Mouse (Mus musculus): ENCODE data around the gene Ltb. TPM values are rescaled to one million over a fixed set of nuclear protein-coding genes. Genes with fewer than 3 reads are reported as not detected.

Ltb gene
- polyA plus RNA-seq, 1 experiment from 2014 or later: 2.0 TPM

GRCm38 (mm10) chr17:35219601-35220041, 25.4 kb downstream of the Ltb start:
- Histone ChIP-seq H3K4me3 (ENCODE audit: low read depth, low read length) (no peak overlapping the region), H3K27ac (replicated peaks; ENCODE audit: low read depth, low read length) (no peak overlapping the region; the same call in 1 of the 2 replicates), H3K9me3 (ENCODE audit: control insufficient read depth, low read length) (no peaks in the 10 kb centered on the region), H3K4me1 (ENCODE audit: control insufficient read depth, insufficient read depth, low read length) (no peaks in the 10 kb centered on the region), H3K27me3 (replicated peaks; ENCODE audit: control insufficient read depth, insufficient read depth, low read length) (no peaks in the 10 kb centered on the region), H3K9ac (ENCODE audit: low read depth, low read length) (0 out of 2 replicates have a peak overlapping the region, but pooled peaks have one; percentile 25), H3K36me3 (ENCODE audit: control insufficient read depth, insufficient read depth, low read length) (peaks cover 24% of the 10 kb centered on the region), H3K4me2 (ENCODE audit: low read depth, low read length) (no peak overlapping the region)
- DNase-seq (ENCODE audit: low spot score) (no peak), ATAC-seq (ENCODE audit: low read depth) (no peak)
- WGBS: 79% methylated on average over 6 of the region's 6 CpGs

DNA sequence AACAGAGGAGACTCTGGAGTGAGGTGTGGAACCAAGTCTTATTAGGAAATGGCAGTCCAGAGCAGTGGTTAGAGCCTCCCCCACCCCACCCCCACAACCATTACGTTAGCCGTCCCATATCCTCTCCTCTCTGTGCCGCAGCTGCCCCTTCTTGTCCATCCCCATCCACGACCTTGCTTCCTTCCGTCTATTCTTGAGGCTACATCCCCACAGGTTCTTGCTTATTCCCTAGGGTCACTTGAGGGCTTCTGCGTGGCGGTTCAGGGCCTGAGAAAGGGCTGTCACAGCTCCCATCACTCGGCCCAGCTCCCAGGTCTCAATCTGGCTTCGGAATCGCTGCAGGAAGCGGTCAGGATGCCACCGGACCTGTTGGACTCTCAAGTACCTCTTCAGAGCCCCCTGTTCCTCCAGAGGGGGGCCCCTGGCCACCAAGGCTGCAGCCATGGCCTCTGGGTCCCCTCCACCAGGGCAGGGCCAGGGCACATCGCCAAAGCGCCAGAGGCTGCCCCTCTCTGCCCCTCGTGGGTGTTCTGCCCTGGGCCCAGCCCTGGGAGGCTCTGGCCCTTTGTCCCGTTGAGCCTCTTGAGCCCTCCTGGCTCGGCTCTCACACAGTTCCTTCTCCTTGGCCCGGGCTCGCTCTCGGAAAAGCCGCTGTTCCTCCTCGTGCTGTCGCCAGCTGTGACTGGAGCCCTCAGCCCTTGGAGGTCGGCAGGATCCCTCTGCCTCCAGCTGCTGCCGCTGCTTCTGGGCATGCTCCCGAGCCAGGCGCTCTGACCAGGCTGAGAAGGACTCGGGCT, 26.1 kb downstream of the Ltb start, which contains the start of gene Gm16181:
TSS of gene Gm16181 (plus strand) at position 679 of the 797 bp plus-strand sequence.
- Histone ChIP-seq H3K4me3 (ENCODE audit: low read depth, low read length) (no peak within 1 kb of the TSS), H3K36me3 (ENCODE audit: control insufficient read depth, insufficient read depth, low read length) (peaks cover 30% of the 10 kb centered on the region), H3K27ac (replicated peaks; ENCODE audit: low read depth, low read length) (no peak within 1 kb of the TSS; the same call in 1 of the 2 replicates), H3K27me3 (replicated peaks; ENCODE audit: control insufficient read depth, insufficient read depth, low read length) (no peaks in the 10 kb centered on the region), H3K4me2 (ENCODE audit: low read depth, low read length) (no peak within 1 kb of the TSS), H3K4me1 (ENCODE audit: control insufficient read depth, insufficient read depth, low read length) (no peaks in the 10 kb centered on the region), H3K9me3 (ENCODE audit: control insufficient read depth, low read length) (no peaks in the 10 kb centered on the region), H3K9ac (ENCODE audit: low read depth, low read length) (0 out of 2 replicates have a peak within 1 kb of the TSS, but pooled peaks have one; percentile 25)
- ATAC-seq (ENCODE audit: low read depth) (peak; percentile 46; the same call in 1 of the 2 replicates), DNase-seq (ENCODE audit: low spot score) (no peak)
- WGBS: 78% methylated on average over 27 of the region's 28 CpGs

GRCm38 (mm10) chr17:35222299-35222698, 28.1 kb downstream of the Ltb start:
- 73% methylated on average over 6 of the region's 6 CpGs for WGBS
- peaks cover 35% of the 10 kb centered on the region for H3K36me3 ChIP-seq (ENCODE audit: control insufficient read depth, insufficient read depth, low read length)
- no peak for DNase-seq (ENCODE audit: low spot score)
- H3K4me2 ChIP-seq (ENCODE audit: low read depth, low read length): no peak overlapping the region
- no peaks in the 10 kb centered on the region for H3K9me3 ChIP-seq (ENCODE audit: control insufficient read depth, low read length)
- no peaks in the 10 kb centered on the region for H3K27me3 ChIP-seq (replicated peaks; ENCODE audit: control insufficient read depth, insufficient read depth, low read length)
- H3K4me1 ChIP-seq (ENCODE audit: control insufficient read depth, insufficient read depth, low read length): no peaks in the 10 kb centered on the region
- H3K9ac ChIP-seq (ENCODE audit: low read depth, low read length): no peak overlapping the region
- no peak overlapping the region for H3K4me3 ChIP-seq (ENCODE audit: low read depth, low read length)
- no peak for ATAC-seq (ENCODE audit: low read depth)
- no peak overlapping the region for H3K27ac ChIP-seq (replicated peaks; ENCODE audit: low read depth, low read length)

GRCm38 (mm10) chr17:35224641-35225040, 30.4 kb downstream of the Ltb start:
- H3K4me3 ChIP-seq (ENCODE audit: low read depth, low read length): no peak overlapping the region
- 98% methylated on average over 4 of the region's 4 CpGs for WGBS
- peaks cover 52% of the 10 kb centered on the region for H3K36me3 ChIP-seq (ENCODE audit: control insufficient read depth, insufficient read depth, low read length)

GRCm38 (mm10) chr17:35225456-35225855, 31.2 kb downstream of the Ltb start:
- H3K36me3 ChIP-seq (ENCODE audit: control insufficient read depth, insufficient read depth, low read length): peaks cover 50% of the 10 kb centered on the region
- WGBS: 85% methylated on average over 5 of the region's 5 CpGs
- no peak overlapping the region for H3K4me2 ChIP-seq (ENCODE audit: low read depth, low read length)
- ATAC-seq (ENCODE audit: low read depth) (no peak), DNase-seq (ENCODE audit: low spot score) (no peak)
- no peaks in the 10 kb centered on the region for H3K4me1 ChIP-seq (ENCODE audit: control insufficient read depth, insufficient read depth, low read length)
- H3K9me3 ChIP-seq (ENCODE audit: control insufficient read depth, low read length): no peaks in the 10 kb centered on the region
- no peak overlapping the region for H3K9ac ChIP-seq (ENCODE audit: low read depth, low read length)
- no peaks in the 10 kb centered on the region for H3K27me3 ChIP-seq (replicated peaks; ENCODE audit: control insufficient read depth, insufficient read depth, low read length)
- no peak overlapping the region for H3K27ac ChIP-seq (replicated peaks; ENCODE audit: low read depth, low read length)
- no peak overlapping the region for H3K4me3 ChIP-seq (ENCODE audit: low read depth, low read length)

More at GRCm38 (mm10) chr17:35224641-35225040, 30.4 kb downstream of the Ltb start:
- Histone ChIP-seq H3K4me1 (ENCODE audit: control insufficient read depth, insufficient read depth, low read length) (no peaks in the 10 kb centered on the region), H3K27me3 (replicated peaks; ENCODE audit: control insufficient read depth, insufficient read depth, low read length) (no peaks in the 10 kb centered on the region), H3K9ac (ENCODE audit: low read depth, low read length) (no peak overlapping the region), H3K9me3 (ENCODE audit: control insufficient read depth, low read length) (no peaks in the 10 kb centered on the region), H3K27ac (replicated peaks; ENCODE audit: low read depth, low read length) (no peak overlapping the region), H3K4me2 (ENCODE audit: low read depth, low read length) (no peak overlapping the region)
- no peak for ATAC-seq (ENCODE audit: low read depth)
- DNase-seq (ENCODE audit: low spot score): no peak

DNA sequence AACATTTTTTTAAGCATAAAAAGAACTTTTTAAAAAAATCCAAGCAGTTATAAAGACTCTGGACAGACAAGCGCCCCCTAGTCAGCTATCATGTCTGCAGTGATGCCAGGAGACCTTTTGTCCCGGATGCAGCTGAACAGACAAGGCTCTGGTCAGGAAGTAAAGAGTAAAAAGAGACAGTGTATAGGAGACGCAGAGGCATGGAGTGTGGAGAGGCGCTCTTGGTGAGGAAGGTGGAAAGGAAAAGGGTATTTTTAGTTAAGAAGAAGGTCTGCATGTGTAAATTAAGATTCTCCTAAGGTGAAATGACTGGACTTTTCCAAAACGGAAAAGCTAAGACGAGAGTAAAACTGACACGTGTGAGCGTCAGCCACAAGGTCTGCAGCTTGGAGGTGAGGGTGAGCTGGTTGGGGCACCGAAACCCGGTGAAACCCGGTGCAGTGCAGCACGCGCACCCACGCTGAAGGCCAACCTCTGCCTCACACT, 32.4 kb downstream of the Ltb start:
- H3K27ac ChIP-seq (replicated peaks; ENCODE audit: low read depth, low read length): no peak overlapping the region
- DNase-seq (ENCODE audit: low spot score): no peak

DNA sequence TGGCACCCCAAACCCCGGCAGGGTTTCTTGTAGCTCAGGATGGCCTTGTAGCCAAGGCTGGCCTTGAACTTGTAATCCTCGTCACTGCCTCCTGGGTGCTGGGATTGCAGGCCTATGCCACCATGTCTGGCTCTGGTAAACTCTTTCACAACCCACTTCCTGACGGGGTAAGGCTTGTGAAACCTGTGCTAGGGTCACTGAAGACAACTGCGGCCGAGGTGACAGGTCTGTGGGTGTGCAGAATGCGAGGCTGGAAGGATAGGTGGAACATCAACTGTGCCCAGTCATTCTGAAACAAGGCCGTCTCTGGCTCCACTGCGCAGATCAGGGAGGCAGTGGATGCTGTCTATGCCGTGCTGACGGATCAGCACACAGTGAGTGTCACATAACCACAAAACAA, 36.8 kb downstream of the Ltb start:
- ATAC-seq (ENCODE audit: low read depth) (no peak), DNase-seq (ENCODE audit: low spot score) (no peak)
- H3K36me3 ChIP-seq (ENCODE audit: control insufficient read depth, insufficient read depth, low read length): peaks cover 54% of the 10 kb centered on the region
- H3K9me3 ChIP-seq (ENCODE audit: control insufficient read depth, low read length): no peaks in the 10 kb centered on the region
- H3K27me3 ChIP-seq (replicated peaks; ENCODE audit: control insufficient read depth, insufficient read depth, low read length): no peaks in the 10 kb centered on the region
- no peak overlapping the region for H3K27ac ChIP-seq (replicated peaks; ENCODE audit: low read depth, low read length)
- no peak overlapping the region for H3K4me2 ChIP-seq (ENCODE audit: low read depth, low read length)
- H3K4me3 ChIP-seq (ENCODE audit: low read depth, low read length): no peak overlapping the region
- peaks cover 4% of the 10 kb centered on the region; the same call in 1 of the 2 replicates for H3K4me1 ChIP-seq (ENCODE audit: control insufficient read depth, insufficient read depth, low read length)
- 91% methylated on average over 10 of the region's 10 CpGs for WGBS
- H3K9ac ChIP-seq (ENCODE audit: low read depth, low read length): no peak overlapping the region

More for the DNA sequence above, 32.4 kb downstream of the Ltb start:
- H3K9ac ChIP-seq (ENCODE audit: low read depth, low read length): no peak overlapping the region
- no peak overlapping the region for H3K4me3 ChIP-seq (ENCODE audit: low read depth, low read length)
- no peaks in the 10 kb centered on the region for H3K9me3 ChIP-seq (ENCODE audit: control insufficient read depth, low read length)
- H3K4me1 ChIP-seq (ENCODE audit: control insufficient read depth, insufficient read depth, low read length): no peaks in the 10 kb centered on the region
- WGBS: 86% methylated on average over 14 of the region's 14 CpGs
- H3K36me3 ChIP-seq (ENCODE audit: control insufficient read depth, insufficient read depth, low read length): peaks cover 51% of the 10 kb centered on the region
- ATAC-seq (ENCODE audit: low read depth): no peak
- H3K4me2 ChIP-seq (ENCODE audit: low read depth, low read length): no peak overlapping the region
- no peaks in the 10 kb centered on the region for H3K27me3 ChIP-seq (replicated peaks; ENCODE audit: control insufficient read depth, insufficient read depth, low read length)

- H3K36me3 ChIP-seq (ENCODE audit: control insufficient read depth, insufficient read depth, low read length): peaks cover 53% of the 10 kb centered on the region
Measured at GRCm38 (mm10) chr17:35232043-35232442, 37.8 kb downstream of the Ltb start.

More at GRCm38 (mm10) chr17:35232043-35232442, 37.8 kb downstream of the Ltb start:
- Histone ChIP-seq H3K4me2 (ENCODE audit: low read depth, low read length) (peak overlapping the region; percentile 4; the same call in 1 of the 2 replicates), H3K27me3 (replicated peaks; ENCODE audit: control insufficient read depth, insufficient read depth, low read length) (no peaks in the 10 kb centered on the region), H3K27ac (replicated peaks; ENCODE audit: low read depth, low read length) (no peak overlapping the region), H3K4me1 (ENCODE audit: control insufficient read depth, insufficient read depth, low read length) (peaks cover 4% of the 10 kb centered on the region; the same call in 1 of the 2 replicates), H3K9me3 (ENCODE audit: control insufficient read depth, low read length) (no peaks in the 10 kb centered on the region), H3K9ac (ENCODE audit: low read depth, low read length) (0 out of 2 replicates have a peak overlapping the region, but pooled peaks have one; percentile 10), H3K4me3 (ENCODE audit: low read depth, low read length) (no peak overlapping the region)
- ATAC-seq (ENCODE audit: low read depth) (no peak), DNase-seq (ENCODE audit: low spot score) (peak; percentile 81)
- WGBS: 15% methylated on average over 12 of the region's 12 CpGs
